Mouse (Mus musculus): ENCODE data around the gene 9230112D13Rik.

DNA sequence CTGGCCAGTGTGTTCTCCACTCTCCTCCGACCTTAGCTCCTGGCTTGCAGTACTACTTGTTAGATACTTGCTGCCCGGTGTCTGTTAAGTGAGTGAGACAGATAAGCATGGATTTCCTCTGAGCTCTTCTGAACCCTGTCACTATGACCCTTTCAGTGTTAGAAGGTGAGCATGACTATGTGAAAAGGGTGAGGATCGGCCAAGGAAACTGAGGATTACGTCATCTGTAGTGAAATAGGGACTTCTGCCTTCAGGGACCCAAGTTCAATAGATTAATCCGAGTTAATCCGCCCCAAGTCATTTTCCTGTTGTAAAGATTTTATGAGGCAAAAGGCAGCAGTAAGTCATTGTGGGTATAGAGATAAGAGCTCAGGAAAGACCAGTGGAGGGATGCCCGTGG lies 17.3 kb downstream of the 9230112D13Rik start:
- TF ChIP-seq MXI1 (IDR thresholded peaks at IDR 0.05; ENCODE audit: low read depth, low read length) (no peak), MEF2A (IDR thresholded peaks at IDR 0.05; ENCODE audit: borderline replicate concordance, low read depth, low read length) (no peak), POLR2A (IDR thresholded peaks at IDR 0.05; ENCODE audit: low read depth, low read length) (no peak), CTCF (conservative IDR thresholded peaks at IDR 0.05 in 1 of 2, IDR thresholded peaks at IDR 0.05 in 1 of 2; ENCODE audit: low read depth in 2 of 2, low read length in 2 of 2) (no peak), ELF1 (IDR thresholded peaks at IDR 0.05; ENCODE audit: low read depth, low read length) (no peak), ZC3H11A (IDR thresholded peaks at IDR 0.05; ENCODE audit: low read depth, low read length) (no peak), UBTF (IDR thresholded peaks at IDR 0.05; ENCODE audit: low read depth, low read length) (no peak), E2F4 (IDR thresholded peaks at IDR 0.05; ENCODE audit: insufficient replicate concordance, low read depth, low read length) (no peak)
